Mouse (Mus musculus) lung, adult 10 weeks (tissue): ENCODE data around the gene Tcte1. TPM values are rescaled to one million over a fixed set of nuclear protein-coding genes. Genes with fewer than 3 reads are reported as not detected.

Experiments
- polyA plus RNA-seq: library from polyadenylated mRNA; stranded (reverse); fragments of 350-450 nt; fragmentation: Illumina TruSeq; extraction: RNeasy Lipid Tissue Mini Kit (QIAGEN cat#74804); gene quantifications from one replicate; pipeline ENCODE4 v1.2.3, GENCODE M21; 2014; ENCODE audit warnings: low read depth, low replicate concordance; ENCODE audit not compliant: insufficient read depth

Gene Tcte1
- 3.3 TPM for polyA plus RNA-seq

DNA sequence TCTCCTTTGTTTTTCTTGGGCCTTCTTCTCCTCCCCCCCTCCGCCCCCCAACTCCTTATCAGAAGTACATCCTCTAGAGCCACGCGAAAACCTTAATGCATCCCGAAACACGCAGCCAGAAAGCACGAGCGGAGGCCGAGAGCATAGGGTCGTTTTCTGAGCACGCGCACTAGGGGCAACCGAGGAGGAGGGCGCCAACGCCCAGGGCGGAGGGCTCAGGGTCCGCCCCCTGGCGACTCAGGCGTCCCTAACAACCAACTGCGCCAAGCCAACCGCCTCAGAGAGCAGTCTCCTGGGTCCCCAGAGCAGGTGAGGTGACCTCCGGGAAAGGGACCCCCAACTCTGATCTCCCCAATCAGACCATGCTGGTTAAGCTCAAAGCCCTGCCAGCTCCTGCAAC is at the start of gene Tcte1:
Gene Tcte1, plus strand, starts transcription at position 172 of the 400 bp plus-strand sequence.

GRCm38 (mm10) chr17:45474669-45475465 is 48.4 kb upstream of the Tcte1 start, which contains the start of gene Spats1:
Gene Spats1, minus strand, starts transcription at chr17:45475415.

GRCm38 (mm10) chr17:45506700-45507189 is 16.5 kb upstream of the Tcte1 start, which contains the start of gene Aars2:
Gene Aars2, plus strand, starts transcription at chr17:45506841.

GRCm38 (mm10) chr17:45549617-45550181 is 26.5 kb downstream of the Tcte1 start, which contains the start of gene Tmem151b:
Gene Tmem151b, minus strand, starts transcription at chr17:45549677.

DNA sequence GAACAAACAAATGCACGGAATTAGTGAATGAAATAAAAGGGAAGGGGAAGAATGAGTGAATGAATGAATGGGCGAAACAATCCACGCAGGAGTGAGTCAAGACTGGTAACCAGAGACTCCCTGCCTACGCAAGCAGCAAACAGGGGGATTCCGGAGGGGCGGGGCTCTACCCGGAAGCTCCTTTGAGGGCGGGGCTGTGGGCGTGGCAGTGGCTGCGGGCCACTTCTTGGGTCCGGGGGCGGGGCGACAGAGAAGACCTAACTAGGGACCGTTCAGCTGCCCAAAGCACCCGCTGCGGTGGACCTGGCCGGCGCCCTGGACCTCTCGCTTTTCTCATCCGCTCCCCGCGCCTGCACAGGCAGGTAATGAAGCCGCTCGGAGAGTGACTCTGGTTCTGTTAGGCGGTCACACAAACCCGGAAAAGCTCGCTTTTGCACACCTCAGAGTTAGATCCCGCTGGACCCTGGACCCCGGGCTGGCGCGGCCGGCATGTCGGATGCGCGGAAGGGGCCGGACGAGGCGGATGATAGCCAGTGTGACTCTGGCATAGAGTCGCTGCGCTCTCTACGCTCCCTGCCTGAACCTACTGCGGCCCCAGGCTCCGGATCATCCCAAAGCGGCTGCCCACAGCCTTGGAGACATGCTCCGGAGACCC is 32.3 kb downstream of the Tcte1 start, which contains the start of gene Nfkbie:
Gene Nfkbie, plus strand, starts transcription at position 252 of the 655 bp plus-strand sequence.

GRCm38 (mm10) chr17:45563655-45564530 is 40.7 kb downstream of the Tcte1 start, which contains the start of gene Slc35b2:
Gene Slc35b2, plus strand, starts transcription at chr17:45563874.

GRCm38 (mm10) chr17:45573087-45573779 is 50.0 kb downstream of the Tcte1 start, which contains the start of gene Hsp90ab1:
Gene Hsp90ab1, minus strand, starts transcription at chr17:45573271.

Other genes with a start within 250 kb of the Tcte1 start
- 20.7 TPM for gene Cdc5l, start 89.7 kb upstream of the Tcte1 start, polyA plus RNA-seq
- gene Spats1, start 48.0 kb upstream of the Tcte1 start, polyA plus RNA-seq: not detected
- gene Aars2, start 16.6 kb upstream of the Tcte1 start, polyA plus RNA-seq: 4.0 TPM
- not detected for gene Tmem151b, start 26.2 kb downstream of the Tcte1 start, polyA plus RNA-seq
- 5.7 TPM for gene Nfkbie, start 32.3 kb downstream of the Tcte1 start, polyA plus RNA-seq
- 41.1 TPM for gene Slc35b2, start 40.4 kb downstream of the Tcte1 start, polyA plus RNA-seq
- gene Hsp90ab1, start 49.8 kb downstream of the Tcte1 start, polyA plus RNA-seq: 638 TPM
- gene Slc29a1, start 76.2 kb downstream of the Tcte1 start, polyA plus RNA-seq: 66.9 TPM
- not detected for gene Mymx, start 78.7 kb downstream of the Tcte1 start, polyA plus RNA-seq
- 0.45 TPM for gene Capn11, start 135.9 kb downstream of the Tcte1 start, polyA plus RNA-seq
- 159 TPM for gene Mrpl14, start 162.9 kb downstream of the Tcte1 start, polyA plus RNA-seq
- 29.4 TPM for gene Tmem63b, start 163.5 kb downstream of the Tcte1 start, polyA plus RNA-seq
- not detected for gene 1600014C23Rik, start 210.4 kb downstream of the Tcte1 start, polyA plus RNA-seq